Mouse (Mus musculus) inflammation-experienced regulatory T-cells, adult 6 months (primary cell): Measurements from ENCODE around the gene Adssl1. TPM values are rescaled to one million over a fixed set of nuclear protein-coding genes. Genes with fewer than 3 reads are reported as not detected.

ENCODE experiments used
- ATAC-seq: one replicate; pipeline ENCODE4 v1.8.0; 2017
- polyA plus RNA-seq, 3 experiments: library from polyadenylated mRNA; unstranded; fragments of 100-300 nt; shearing (Covaris generic); gene quantifications; one replicate each; pipeline ENCODE4 v1.2.1; 2017

Adssl1 gene
- polyA plus RNA-seq = 1 to 10 TPM in 2 of 3 experiments, under 1 TPM in 1; 0.99 to 1.9 (median 1.6) TPM

DNA sequence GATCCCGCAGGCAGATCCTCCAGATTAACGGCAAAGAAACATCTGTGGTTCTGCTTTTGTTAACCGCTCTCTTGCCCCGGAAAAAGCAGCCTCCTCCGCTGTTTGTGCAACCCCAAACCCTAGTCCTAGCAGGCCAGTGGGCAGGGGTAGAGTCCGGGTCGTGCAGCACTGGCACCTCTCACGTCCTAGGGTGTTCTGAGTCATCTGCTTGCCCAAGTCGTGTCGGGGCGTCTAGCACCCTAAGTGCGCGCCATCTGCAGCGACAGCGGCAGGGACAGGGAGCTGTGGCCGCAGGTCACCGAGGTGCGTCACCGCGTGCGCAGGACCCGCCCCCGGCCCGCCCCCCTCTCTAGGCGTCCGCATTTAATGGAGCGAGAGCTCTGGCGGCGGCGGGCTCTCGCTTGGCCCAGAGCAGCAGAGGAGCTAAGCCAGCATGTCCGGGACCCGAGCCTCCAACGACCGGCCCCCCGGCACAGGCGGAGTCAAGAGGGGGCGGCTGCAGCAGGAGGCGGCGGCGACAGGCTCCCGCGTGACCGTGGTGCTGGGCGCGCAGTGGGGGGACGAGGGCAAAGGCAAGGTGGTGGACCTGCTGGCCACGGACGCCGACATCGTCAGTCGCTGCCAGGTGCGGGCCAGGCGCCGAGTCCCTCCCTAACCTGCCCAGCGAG lies at the start of gene Adssl1:
TSS of gene Adssl1 (plus strand) at position 360 of the 668 bp plus-strand sequence.
- peak; percentile 32 for ATAC-seq

- ATAC-seq = no peak
Observed at GRCm38 (mm10) chr12:112570160-112570559, 49.7 kb upstream of the Adssl1 start.

- no peak for ATAC-seq
Observed at GRCm38 (mm10) chr12:112571064-112571463, 48.8 kb upstream of the Adssl1 start.

DNA sequence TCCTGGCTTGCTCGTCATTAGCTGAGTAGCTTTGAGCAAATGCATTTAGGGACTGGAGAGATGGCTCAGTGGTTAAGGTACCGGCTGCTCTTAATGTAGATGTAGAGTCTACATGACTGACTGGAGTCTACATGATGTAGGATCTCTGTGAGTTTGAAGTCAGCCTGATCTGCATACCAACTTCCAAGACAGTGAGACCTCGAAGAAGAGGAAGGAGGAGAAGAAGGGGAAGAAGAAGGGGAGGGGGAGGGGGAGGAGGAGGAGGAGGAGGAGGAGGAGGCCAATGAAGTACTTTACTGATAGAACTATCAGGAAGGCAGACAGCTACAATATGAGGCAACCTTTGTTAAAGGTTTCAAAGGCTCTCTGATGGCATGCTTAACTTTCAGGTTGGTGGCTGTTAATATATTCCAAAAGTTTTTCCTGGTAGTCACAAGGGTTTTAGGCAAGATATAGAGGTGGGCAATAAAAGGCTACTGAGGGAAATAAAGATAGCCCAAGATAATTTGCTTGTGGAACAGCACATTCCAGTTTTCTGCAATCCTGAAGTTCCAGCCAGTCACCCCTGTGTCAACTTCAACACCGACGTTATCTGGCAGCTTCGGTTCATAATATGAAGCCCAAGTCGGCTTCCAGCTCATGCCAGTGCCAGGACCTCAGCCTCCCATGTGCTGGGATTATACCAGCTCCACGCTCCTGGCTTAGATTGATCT lies 44.4 kb upstream of the Adssl1 start:
- ATAC-seq = no peak

- ATAC-seq = no peak
Observed at GRCm38 (mm10) chr12:112576341-112576740, 43.5 kb upstream of the Adssl1 start.

DNA sequence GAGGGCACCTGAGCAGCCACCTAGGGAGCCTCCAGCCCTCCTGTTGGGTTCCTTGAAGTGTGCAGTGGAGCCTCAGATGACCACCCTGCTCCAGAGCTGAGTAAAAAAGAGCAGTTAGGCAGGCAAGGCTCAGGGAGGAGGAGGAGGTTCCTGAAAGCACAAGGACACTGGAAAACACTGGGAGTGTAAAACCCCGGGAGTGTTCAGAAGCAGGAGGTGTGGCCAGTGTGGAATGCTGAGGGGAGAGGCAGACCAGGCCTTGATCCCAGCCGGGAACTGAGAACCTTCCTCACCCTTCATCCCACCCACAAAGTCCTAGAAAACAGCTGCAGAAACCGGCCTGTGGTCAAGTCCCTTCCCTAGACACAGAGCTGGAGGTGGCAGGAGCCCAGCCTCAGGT lies 43.1 kb upstream of the Adssl1 start:
- ATAC-seq = no peak

GRCm38 (mm10) chr12:112578296-112579090 lies 41.4 kb upstream of the Adssl1 start:
- no peak for ATAC-seq

GRCm38 (mm10) chr12:112579430-112579829 lies 40.4 kb upstream of the Adssl1 start:
- ATAC-seq = no peak

GRCm38 (mm10) chr12:112579926-112580325 lies 39.9 kb upstream of the Adssl1 start:
- no peak for ATAC-seq

GRCm38 (mm10) chr12:112581113-112581512 lies 38.7 kb upstream of the Adssl1 start:
- no peak for ATAC-seq

DNA sequence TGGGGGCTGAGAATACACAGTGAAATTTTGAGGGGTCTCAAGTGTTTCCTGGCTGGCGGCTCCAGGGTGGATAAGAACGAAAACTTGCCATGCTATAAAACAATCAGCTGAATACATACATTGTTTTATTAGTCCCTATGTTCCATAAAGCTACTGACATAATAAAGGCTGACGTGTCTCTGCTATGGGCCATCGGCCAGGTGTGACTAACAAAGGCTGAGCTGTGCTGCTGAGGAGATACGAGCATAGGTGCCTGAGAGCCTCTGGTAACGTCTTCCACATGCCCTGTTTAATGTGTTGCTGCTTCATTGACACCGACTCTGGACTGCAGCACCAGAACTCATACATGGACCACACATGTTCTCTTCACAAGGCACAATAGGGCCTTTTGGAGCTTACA lies 34.9 kb upstream of the Adssl1 start:
- no peak for ATAC-seq

GRCm38 (mm10) chr12:112585924-112586538 lies 33.8 kb upstream of the Adssl1 start:
- ATAC-seq = no peak

DNA sequence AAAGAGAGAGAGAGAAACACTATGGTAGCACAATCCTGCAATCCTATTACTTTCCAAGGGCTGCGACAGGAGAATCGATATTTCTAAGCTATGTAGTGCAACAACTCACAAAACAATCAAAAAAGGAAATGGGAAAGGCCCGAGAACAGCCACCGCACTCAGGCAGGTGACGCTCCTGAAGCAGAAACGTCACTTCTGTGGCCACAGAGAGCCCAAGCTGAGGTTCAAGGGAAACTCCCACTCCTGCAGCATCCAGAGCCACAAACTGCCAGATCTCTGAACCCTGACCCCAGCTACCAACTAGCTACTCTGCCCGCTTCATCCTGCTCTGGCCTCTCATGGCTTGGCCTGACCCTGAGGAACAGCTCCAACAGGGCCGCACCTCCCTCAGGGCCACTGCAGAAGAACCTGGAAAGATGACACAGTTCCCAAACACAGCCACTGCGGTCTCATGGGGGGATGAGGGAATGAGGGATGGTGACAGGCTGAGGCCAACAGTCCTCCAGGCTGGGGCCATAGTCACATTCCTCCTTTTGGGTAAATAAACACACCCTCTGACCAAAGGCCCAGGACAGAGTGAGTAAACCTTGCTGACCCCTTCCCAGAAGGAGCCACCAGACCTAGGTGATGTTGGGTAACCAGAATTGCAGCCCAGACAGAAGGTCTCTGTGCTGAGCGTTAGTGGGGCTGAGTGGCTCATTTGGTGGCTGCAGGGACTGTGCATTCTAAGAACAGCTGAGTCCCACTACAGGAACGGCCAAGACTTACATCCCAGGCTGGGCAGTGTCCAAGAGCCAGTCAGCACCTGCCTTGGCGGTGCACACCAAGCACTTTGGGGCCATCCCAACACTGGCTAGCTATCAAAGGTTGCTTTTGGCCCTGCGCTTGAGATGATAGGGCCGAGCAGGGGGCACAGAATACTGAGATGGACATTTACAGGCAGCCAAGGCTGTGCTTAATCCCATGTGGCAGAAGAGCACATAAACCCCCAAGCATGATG lies 32.4 kb upstream of the Adssl1 start:
- no peak for ATAC-seq

DNA sequence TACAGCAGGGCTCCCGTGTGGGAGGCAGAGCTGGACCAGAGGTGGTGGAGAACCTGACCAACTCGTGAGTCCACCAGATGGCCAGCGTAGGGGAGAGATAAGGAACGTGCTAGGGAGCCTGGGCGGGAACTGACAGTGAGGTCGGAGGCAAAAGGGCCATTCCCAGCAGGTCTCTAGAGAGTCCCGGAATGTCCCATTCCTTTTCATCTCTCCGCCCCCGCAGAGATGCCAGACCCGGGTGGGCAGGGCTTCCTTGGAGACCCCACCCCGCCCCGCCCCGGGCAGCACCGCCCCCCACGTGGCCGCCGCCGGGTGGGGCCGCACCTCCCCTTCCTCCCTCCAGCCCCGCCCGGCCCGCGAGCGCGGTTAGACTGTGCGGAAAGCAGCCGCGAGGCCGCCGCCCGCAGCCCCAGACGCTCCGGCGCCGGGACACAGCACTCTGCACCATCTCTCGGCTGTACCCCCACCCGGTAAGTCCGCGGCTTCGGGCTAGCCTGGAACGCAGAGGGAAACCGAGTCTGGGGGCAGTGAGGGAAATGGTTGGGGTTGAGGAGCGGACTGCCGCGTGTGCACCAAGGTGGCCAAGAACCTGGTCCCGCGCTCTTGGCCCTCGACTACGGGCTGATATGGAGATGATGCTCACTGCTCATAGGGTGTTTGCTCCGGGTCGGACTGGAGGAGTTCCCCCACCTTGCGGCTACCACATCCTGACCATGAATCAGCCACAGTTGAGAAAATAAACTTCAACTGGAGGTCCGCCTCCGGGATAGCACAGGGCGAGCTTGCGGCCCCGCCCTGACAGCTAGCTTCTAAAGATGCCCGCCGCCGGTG lies 31.2 kb upstream of the Adssl1 start, which contains the start of gene Inf2:
TSS of gene Inf2 (plus strand) at position 359 of the 831 bp plus-strand sequence.
- peak; percentile 74 for ATAC-seq

DNA sequence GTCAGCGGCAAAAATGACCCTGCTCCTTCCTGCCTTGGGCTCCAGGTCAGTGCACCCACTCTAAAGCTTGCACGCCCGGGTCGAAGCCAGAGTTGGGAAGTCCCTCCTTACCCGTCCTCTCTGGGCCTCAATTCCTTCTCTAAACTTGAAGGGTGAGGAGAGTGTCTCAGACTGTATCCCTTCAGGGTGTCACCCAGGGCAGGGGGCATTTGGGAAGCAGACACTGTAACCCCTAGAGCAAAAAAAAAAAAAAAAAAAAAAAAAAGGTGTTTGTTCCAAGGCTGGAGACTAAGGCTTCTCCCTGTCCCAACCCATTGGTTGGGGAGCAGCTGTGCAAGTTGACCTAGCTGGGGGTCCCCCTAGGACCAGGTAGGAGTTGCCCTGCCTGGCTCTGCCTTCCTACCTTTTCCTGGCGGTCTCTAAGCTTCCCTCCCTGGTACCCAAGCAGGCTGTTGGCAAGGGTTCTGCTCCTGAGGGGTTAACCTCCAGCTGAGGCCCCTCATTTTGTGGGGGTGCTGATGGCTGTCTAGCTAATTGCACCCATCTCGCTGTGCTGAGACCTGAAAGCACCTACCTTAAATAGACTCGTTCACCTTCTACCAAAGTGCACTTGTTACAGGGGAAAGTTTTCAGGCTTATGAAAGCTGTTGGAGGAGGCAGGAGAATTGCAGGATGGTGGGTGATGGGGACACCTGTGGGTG lies 30.2 kb upstream of the Adssl1 start:
- ATAC-seq = no peak

DNA sequence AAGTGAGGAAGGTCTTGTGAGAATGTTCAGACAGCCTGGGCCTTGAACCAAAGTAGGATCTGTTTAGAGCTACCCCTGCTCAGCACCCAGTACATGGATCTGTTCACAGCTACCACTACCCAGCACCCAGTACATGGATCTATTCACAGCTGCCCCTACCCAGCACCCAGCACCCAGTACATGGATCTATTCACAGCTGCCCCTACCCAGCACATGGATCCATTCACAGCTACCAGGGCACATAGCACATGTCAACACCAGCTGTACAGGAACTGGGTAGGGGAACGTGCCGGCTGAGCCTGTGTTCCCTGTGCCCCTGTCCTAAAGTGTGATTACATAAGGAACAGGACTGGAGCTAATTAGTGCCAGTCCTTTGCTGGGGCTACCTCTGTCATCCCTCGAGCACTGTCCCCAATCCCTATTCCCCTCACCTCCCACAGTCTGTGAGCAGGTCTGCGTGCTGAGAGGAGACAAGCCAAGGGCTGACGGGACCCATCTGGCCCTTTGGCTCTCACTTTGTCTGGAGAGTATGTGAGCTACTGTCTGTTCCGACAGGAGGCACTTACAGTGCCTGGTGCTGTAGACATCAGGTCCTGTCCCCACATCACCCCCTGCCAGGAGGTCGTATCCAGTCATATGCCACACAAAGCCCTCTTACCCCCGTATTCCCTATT lies 29.1 kb upstream of the Adssl1 start:
- ATAC-seq = no peak

- ATAC-seq = no peak
Observed at GRCm38 (mm10) chr12:112591240-112591639, 28.6 kb upstream of the Adssl1 start.

- no peak for ATAC-seq
Observed at GRCm38 (mm10) chr12:112591730-112592129, 28.1 kb upstream of the Adssl1 start.

- ATAC-seq = no peak
Observed at GRCm38 (mm10) chr12:112592985-112593734, 26.7 kb upstream of the Adssl1 start.
